Mouse (Mus musculus) urinary bladder, adult 18-20 months (tissue): ENCODE data around the gene F830045P16Rik.
"Not testable (repeated sequence)": the region's sequence is repeated elsewhere in the genome, so short reads cannot be mapped to it uniquely, and the experiment has no call there.

Source experiments
- DNase-seq, 2 experiments: peaks; one replicate each; pipeline ENCODE4 v3.0.0; 2022; ENCODE audit warnings: low spot score in 2 of 2, mixed read lengths in 2 of 2

F830045P16Rik gene

GRCm38 (mm10) chr2:129545596-129545995 is 9.2 kb upstream of the F830045P16Rik start:
- DNase-seq, result no peak

DNA sequence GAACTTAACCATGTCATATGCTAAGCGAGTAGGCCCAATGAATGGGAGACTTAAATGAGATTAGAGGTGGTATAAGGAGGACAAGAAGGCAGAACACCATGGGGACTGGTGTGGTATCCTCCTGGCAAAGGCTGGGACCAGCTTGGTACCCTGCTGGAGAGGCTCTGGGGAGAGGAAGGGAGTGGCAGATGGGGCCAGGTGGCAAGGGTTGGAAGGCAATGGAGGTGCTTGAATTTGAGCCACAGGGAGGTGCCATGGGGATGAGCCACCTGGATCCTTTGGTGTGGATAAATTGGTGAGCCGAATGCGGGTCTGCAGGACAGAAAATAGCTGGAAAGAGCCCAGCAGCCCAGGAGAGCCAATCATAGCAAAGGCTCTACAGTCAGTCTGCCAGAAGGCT is 8.5 kb upstream of the F830045P16Rik start:
- DNase-seq, result no peak

DNA sequence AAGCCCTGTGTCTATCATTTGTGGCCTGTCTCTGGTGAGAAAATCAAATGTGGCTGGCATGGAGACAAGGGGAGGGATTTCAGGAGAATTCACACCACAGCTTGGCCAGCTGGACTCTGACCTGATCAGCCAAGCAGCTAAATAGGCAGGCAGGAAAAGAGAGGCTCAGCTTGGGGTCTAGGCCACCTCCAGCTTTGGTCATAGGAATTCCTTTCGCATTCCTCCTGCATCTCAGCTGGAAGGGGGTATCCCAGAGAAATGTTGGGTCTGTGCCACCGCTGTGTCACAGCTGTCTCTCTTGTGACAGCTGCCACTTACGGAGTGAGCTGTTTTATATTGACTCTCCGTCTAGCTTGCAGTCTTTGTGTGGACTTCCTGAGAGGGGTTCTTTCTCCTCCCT is 8.0 kb upstream of the F830045P16Rik start:
- no peak for DNase-seq

DNA sequence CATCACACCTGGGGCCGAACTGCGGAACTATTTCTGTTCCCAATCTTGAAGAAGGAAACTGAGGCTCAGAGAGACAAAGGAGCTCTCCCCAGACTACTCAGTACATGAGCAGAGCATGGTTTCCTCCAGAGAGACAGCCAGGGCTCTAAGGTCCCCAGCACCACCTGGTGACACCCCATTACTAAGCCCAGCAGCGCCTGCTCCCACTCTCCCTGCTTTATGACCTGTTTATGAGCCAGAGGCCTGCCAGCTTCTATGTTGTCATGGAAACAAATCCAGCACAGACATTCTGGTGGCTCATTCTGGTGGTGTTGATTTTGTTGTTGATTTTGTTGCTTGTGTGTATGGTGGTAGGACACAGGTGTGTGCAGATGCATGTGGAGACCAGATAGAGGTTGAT is 3.6 kb upstream of the F830045P16Rik start:
- no peak for DNase-seq

GRCm38 (mm10) chr2:129539175-129539574 is 2.8 kb upstream of the F830045P16Rik start:
- DNase-seq, result no peak

GRCm38 (mm10) chr2:129537926-129538325 is 1.5 kb upstream of the F830045P16Rik start:
- no peak for DNase-seq

- DNase-seq, result no peak
These were observed 958 bp upstream of the F830045P16Rik start for GRCm38 (mm10) chr2:129537360-129537759.

DNA sequence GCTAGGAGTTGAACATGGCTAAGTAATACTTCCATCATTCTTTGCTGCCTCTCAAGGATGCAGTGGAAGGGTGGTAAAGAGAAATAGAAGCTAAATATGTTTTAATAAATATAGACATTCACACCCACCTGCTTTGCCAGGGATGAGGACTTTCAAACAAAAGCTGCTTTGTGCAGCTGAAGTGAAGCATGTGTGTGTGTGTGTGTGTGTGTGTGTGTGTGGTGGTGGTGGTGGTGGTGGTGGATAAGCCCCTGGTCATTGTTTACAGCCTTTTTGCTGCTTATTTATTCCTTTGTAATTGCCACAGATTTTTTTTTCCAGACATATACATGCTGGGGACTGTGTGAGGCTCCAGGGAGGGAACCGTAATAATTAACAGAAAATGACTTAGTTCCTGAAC is 524 bp upstream of the F830045P16Rik start:
- DNase-seq, result no peak

DNA sequence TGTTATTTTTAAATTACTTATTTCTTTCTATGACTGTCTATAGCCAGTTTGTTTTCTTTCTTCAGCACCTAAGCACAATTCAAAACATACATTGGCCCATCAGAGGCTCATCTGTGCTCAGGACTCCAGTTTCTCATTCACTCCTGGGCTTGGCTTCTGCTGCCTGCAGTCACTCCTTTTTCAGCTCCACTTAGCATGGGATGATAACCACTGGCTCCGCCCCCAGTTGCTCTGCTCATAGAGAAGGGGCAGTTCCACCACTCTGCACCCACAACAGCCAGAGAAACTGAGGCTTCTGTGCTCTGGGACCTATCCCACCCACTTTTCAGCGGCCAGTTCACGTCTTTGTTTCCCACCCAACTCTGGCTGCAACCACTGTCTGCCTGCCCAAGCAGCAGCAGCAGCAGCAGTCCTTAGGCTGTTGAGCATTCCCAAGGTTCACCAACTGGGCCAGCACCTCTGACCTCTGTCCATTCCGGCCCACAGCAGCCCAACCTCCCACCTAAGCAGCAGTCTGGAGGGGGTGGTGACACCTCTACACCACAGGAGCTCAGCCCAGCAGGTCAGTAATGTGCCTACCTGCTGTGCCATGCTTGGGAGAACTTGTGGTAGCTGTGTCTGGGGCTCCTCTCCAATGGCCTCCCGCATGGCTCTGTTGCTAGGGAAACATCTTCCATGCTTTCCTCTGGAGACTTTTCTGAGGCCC is 1.4 kb downstream of the F830045P16Rik start:
- DNase-seq, result no peak

DNA sequence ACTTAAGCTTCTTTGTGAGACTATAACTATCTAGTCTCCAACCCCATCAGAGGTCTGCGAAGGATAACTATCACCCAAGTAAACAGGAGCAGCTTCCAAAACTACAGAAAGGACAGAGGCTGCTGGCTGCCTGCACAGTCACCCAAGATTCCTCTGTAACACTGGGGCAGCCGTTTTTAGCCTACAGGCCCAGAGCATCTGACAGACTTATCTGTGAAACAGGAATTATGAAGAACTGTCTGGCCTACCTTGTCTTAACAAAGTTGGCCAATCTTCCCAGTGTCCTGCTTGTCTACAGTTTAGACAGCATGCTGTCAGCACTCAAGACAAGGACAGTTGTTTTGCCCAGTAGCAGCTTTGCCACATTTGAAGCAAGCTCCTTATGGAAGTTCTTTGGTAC is 4.5 kb downstream of the F830045P16Rik start:
- DNase-seq, result no peak

DNA sequence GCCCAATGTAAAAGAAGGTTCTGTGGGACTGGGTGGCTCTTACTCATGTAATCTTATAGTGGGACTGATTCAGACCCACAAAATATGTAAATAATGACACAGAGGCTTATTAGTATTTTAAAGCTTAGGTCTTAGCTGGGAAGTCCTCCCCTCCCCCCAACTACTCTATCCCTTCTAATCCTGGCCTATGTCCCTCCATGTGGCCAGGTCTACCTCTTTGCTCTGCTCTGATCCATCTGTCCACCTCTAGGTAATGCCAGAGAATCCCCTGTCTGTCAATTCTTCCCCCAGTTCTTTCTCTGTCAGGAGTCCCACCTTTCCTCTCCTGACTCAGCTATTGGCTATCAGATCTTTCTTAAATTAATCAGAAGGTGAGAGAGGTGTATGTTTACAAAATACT is 5.3 kb downstream of the F830045P16Rik start:
- DNase-seq, result no peak

DNA sequence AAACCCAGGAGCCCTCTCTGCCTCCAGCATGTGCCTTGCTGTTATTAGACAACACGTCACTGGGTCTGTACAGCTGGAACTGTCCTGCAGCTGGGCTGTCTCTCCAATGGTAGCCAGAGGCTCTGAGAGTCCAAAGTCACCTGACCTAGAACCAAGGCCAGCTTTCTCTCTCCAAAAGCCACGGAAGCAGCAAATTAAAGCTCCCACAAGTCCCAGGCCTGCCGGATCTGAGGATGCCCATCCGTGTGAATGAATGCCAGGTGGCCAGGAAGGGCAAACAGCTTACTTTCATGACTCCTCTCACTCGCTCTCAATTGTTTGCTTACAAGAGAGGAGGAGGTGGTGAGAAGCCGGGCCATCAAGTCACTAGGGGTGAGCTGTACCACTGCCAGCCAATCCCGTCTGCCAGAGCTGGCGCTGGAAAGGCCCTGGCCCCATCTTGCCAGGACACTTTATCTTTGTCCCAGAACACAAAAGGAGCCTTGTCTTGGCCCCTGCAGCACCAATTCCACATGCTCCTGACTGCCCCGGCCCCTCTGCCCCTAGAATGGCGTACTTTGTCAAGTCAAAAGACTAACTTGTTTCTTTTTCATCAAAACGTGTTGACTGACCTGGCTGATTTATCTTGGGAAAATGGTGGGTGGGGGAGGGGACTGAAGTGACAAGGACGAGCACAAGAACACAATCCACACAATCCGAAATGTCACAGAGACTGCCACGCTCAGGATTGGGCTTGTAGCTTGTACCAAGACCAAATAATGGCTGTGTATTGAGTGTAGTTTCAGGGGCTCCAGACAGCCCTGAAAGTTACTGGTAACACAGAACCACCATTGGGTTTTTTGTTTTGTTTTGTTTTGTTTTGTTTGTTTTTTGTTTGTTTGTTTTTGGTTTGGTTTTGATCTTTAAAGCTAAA is 6.8 kb downstream of the F830045P16Rik start:
- DNase-seq, result no peak

DNA sequence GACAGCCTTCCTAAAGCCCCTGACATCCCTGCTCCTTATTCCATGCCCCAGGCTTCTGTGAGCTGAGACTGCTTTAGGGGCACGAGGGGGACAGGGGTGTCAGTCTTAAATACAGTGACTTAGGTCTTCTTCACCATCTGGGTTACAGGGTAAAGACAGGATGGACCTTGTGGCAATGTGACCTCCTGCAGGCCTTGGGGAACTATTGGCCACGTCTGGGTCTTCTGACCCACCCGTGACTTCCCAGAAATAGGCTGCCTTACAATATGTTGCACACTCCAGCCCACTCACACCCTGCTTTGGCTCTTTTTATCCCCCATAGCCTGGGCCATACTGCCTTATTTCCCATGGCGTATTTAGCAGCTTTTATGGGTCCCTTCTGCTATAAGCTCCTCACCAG is 8.5 kb downstream of the F830045P16Rik start:
- no peak for DNase-seq

- DNase-seq, result no peak
These were observed 10.1 kb downstream of the F830045P16Rik start for GRCm38 (mm10) chr2:129526322-129526721.

- DNase-seq, result no peak
These were observed 10.8 kb downstream of the F830045P16Rik start for GRCm38 (mm10) chr2:129525644-129526043.

- no peak for DNase-seq
These were observed 17.9 kb downstream of the F830045P16Rik start for GRCm38 (mm10) chr2:129518526-129518925.

GRCm38 (mm10) chr2:129514923-129515920 is 21.2 kb downstream of the F830045P16Rik start:
- DNase-seq, result no peak

DNA sequence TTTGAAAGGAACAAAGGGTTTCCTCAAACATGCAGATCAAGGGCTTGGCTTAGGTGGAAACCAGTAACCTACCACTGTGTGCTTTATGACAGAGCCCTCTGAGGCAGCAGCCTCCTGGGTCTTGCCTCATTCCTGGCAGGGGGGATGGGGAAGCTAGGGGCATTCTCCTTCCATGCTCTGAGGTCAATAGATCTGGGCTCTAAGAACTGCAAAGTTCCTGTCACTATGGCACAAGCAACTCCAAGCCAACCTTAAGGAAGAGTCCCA is 22.1 kb downstream of the F830045P16Rik start:
- DNase-seq, result no peak

DNA sequence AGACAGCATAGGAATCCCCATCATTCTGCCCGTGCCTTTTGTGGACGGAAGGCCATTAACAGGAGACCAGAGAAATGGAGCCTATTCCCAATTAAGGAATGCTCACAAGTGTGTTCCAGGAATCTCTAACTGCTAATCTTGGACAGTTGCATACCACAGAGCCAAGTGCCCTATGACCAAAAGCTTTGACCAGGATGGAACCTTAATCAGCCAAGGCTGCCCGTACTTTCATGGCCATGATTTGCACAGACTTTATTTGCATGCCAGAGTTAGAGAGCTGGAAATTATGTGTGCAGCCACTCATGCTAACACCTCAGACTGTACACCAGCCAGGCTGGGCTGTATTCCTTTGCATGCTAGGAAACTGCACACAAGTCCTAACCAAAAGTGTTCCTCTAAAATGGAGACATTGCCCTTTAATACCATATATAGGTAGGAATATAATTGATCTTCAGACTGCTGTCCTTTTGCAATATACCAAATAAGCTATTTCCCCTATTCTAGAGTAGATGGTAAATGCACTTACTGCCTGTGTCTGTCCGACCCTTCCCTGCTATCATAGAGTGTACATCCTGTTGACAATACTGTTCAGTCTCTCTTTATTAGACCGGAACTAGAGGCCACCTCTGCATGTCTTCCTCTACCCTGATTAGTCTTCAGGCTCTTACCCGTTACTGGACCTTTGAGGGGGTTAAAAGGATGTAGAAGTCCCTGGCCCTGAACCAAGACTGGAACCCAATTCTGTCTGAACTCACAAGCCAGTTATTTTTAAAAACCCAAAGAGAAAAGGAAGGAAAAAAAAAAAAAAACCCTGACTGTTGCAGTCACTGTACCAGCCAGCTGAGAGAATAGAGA is 22.6 kb downstream of the F830045P16Rik start:
- DNase-seq, result no peak

GRCm38 (mm10) chr2:129512147-129512546 is 24.3 kb downstream of the F830045P16Rik start:
- not testable (repeated sequence) for DNase-seq

- DNase-seq, result peak; percentile 15 to 28
These were observed 33.8 kb downstream of the F830045P16Rik start for GRCm38 (mm10) chr2:129502641-129503040.
